Mouse (Mus musculus): ENCODE measurements around the gene Adamtsl5.

Gene Adamtsl5

DNA sequence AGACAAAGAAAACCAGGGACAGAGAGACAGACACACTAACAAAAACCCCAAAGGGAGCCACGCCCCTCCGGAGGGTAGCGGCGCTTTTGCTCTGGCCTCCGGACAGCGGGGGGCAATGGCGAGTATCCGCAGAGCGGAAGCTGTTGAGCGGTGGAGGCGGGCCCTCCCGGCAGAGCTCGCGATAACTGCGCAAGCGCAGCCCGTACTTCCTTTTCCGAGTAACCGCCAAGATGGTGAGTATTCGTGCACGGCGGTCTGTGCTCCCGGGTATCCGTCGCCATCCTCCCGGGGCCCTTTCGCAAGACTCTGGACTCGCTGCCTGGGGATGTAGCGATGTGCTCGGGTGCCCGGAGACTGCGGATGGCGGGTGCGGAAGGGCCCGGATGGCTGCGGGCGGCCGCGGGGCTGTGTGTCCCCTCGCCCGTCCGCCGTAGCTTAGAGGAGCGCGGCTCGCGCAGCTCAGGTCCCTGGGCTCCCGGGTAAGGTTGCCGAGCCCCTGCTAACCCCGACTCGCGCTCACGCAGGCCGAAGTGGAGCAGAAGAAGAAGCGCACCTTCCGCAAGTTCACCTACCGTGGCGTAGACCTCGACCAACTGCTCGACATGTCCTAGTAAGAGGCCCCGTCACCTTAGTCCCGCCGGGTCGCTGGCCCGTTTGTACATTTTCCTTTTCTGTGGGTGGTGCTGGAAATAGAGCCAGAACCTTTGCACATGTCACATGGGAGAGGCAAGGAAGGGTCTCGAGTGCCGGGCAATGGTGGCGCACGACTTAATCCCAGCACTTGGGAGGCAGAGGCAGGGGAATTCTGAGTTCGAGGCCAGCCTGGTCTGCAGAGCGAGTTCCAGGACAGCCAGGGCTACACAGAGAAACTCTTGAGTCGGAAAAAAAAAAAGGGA, 55.7 kb downstream of the Adamtsl5 start, which contains the start of gene Rps15:
Gene Rps15, plus strand, starts transcription at position 203 of the 896 bp plus-strand sequence.
- peak; percentile 92 for DNase-seq
